Mouse (Mus musculus) cortical plate, adult 2 months (tissue): ENCODE measurements around the gene Mup6. TPM values are rescaled to one million over a fixed set of nuclear protein-coding genes. Genes with fewer than 3 reads are reported as not detected.

Experiments
- polyA plus RNA-seq: library from polyadenylated mRNA; depleted of rRNA; stranded (reverse); fragments of >200 nt; gene quantifications from 2 replicates; pipeline ENCODE4 v1.2.3, GENCODE M21; 2012; rRNA removed

Mup6 gene
- polyA plus RNA-seq, 1 experiment, result not detected

Other genes starting within 250 kb of the Mup6 start
- gene Inip, start 162.7 kb upstream of the Mup6 start, polyA plus RNA-seq, result 21.9 and 22.3 TPM in 2 replicates
- gene Snx30, start 158.5 kb upstream of the Mup6 start, polyA plus RNA-seq, result 14.6 and 14.7 TPM in 2 replicates
- not detected in 2 replicates for gene Slc46a2, start 49.2 kb upstream of the Mup6 start, polyA plus RNA-seq
- gene Mup4, start 3.6 kb upstream of the Mup6 start, polyA plus RNA-seq, result not detected in 2 replicates
- not detected in 2 replicates for gene Mup7, start 106.2 kb downstream of the Mup6 start, polyA plus RNA-seq
- not detected in 2 replicates for gene Mup2, start 190.0 kb downstream of the Mup6 start, polyA plus RNA-seq